Mouse (Mus musculus) left cerebral cortex, adult 9 months (tissue): Measurements from ENCODE around the gene Plekho1.

Experiments
- DNase-seq, 2 experiments: peaks; one replicate each; pipeline ENCODE4 v3.0.0; 2022; ENCODE audit warnings: low spot score in 2 of 2

Plekho1 gene

GRCm38 (mm10) chr3:96008463-96008862 is 12.7 kb upstream of the Plekho1 start:
- DNase-seq = no peak

DNA sequence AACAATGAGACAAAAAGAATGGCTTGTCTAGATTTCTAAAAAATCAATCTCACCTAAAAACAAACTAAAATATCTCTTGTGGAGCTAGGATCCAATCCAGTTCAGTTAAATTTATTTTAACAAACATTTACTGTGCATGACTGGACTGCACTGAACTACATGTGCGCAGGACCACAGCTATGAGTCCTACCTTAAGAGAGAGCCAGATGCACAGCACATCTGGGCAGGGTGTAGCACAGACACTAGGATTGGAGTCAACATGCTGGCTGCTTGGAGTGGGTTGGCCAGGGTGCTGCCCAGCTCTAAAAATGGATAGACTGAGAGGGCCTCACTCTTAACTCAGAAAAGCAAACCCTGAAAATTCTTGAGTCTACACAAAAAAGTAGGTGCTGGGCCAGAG is 5.8 kb upstream of the Plekho1 start:
- DNase-seq = no peak

DNA sequence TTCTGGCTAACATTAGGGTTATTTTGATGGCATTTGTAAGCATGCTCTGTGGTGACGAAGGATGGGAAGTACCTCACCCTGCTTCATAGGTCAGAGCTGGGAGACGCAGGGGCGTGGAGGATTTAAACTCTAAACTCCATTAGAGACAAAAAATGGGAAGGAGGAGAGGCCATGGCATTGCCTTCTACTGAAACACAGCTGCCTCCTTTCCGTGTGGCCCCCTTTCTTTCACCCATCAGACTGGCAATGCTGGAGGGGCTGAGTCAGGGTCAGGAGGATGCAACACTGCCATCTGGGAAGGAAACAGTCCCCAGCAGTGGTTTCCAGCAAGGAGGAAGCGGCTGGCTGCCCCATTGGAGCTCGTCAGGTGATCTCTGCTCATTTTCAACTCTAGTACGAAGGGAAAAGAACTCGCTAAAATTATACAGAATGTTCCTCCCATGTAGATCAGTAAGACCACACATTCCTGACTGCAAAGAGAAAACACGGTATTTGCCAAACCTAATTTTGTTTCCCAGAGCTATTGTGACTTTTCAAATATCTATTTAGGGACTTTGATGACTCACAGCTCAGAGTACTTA is 5.2 kb upstream of the Plekho1 start:
- peak; percentile 55 to 69 for DNase-seq

DNA sequence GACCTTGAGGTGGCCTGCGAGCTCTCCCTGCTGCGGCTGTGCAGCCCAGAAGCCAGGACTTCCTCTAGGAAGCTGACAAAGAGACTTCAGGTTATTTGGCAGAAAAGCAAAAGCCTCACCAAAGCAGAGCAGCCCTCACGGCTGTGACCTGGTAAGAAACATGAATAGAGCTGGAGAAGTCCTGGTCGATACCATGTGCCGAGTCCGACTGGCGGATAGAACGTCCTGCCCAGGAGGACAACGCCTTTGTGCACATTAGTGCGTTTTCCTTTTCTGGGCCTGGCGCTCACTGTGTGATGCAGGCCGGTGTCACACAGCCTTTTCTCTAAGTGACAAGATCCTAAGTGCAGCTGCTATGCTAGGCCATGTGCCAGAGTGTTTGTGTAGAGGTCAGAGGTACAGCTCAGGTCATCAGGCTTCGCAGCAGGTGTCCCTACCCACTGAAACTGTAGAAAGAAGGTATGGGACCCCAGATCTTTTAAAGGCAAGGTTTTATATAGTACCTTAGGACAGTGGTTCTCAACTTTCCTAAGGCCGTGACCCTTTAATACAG is 4.4 kb upstream of the Plekho1 start:
- no peak for DNase-seq

- DNase-seq = no peak
Measured at GRCm38 (mm10) chr3:95999308-96000079, 3.7 kb upstream of the Plekho1 start.

GRCm38 (mm10) chr3:95997203-95997721 is 1.5 kb upstream of the Plekho1 start:
- DNase-seq = peak in 1 of 2 experiments; percentile 77

DNA sequence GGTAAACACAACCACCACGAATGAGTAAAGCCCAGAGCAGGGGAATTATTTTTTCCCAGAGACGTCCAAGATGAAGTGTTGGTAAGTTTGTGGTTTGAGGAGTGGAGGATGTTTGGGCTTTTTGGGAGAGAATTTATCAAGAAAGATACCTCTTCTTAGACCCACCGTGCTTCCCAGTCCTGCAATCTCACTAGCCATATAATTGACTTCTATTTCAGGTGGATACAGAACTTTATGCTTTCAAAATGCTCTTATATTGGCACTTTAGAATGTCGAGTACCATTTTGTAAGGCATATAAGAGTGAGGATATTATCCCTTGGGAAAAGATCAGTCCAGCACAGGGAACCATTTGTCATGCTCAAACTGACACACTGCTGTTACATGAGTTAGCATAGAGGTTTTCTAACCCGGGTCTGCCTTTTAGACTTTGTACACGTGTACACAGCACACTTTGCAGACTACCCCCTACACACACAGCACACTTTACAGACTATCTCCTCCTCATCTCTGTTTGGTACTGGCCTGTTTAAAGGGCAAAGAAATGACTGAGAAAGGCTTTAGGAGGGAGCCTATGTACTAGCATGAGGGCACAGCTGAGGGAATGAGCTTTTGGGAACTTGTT is 761 bp upstream of the Plekho1 start:
- no peak for DNase-seq

- DNase-seq = no peak
Measured at GRCm38 (mm10) chr3:95994975-95995801, 613 bp downstream of the Plekho1 start.

GRCm38 (mm10) chr3:95994381-95994846 is 1.4 kb downstream of the Plekho1 start:
- no peak for DNase-seq

- no peak for DNase-seq
Measured at GRCm38 (mm10) chr3:95993881-95994280, 1.9 kb downstream of the Plekho1 start.

DNA sequence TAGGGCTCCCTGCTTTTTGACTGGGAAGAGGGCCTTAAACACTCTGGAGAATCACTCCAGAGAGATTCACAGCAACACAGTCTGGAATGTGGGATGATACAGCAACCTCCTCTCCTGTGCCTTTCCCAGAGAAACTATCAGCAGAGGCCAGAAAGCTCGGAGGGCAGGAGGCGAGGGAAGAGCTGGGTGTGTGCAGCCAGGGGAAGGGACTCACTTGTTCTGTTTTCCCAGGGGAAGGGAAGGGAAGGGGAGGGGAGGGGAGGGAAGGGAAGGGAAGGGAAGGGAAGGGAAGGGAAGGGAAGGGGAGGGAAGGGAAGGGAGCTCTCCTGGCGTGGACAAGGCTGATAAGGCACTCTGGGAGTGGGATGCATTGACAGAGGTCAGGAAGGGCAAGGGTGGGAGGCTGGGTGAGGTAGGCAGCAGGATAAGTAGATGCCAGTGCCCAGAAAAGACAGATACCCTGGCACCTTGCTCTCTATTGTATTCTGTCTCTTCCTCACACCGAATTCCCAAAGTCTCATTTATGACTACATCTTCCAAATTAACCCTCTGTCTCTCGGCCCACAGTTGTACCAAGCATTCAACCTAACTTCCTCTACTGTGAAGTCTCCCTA is 2.7 kb downstream of the Plekho1 start:
- DNase-seq = no peak

DNA sequence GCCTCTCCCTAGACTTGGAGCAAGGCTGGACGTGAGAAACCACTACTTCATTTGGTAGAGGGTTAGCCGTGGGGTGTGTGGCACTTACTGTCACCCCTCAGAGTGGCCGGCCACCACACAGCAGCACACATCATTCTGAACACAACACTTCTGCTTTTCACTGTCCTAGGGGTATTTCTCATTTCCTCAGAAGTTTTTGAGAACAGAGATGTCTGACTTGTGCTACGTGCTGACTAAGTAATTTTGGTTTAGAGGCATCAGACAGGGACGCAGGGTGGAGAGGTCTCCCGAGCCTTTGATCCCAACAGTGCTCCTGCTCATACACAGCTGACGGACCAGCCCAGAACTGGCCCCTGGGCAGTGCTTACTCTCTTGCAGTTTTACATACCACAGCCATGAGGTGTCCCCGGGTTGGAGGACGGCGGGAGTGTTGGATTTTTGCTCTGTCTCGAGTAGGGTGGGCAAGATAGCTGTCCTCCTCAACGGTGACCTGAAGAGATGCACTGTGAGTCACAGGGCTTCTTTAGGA is 5.3 kb downstream of the Plekho1 start:
- no peak for DNase-seq

GRCm38 (mm10) chr3:95988969-95989368 is 6.8 kb downstream of the Plekho1 start:
- DNase-seq = no peak

DNA sequence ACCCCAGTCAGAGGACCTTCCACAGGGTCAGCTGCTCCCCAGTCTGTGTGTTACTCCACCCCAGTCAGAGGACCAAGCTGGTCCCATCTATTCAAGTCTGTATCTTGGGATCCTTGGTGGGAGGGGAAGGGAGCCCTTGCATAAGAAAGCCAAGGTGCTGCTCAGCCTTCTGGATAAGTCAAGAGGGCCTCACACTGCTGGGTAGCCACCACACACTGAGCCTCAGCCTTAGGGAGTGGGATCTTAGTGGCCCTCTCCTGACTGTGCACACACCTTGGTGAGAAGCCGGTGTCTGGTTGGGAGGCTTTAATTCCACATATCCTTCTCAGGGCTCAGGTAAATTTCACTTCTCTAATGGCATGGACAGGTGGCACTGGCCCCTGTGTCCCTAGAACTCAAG is 7.7 kb downstream of the Plekho1 start:
- no peak for DNase-seq

DNA sequence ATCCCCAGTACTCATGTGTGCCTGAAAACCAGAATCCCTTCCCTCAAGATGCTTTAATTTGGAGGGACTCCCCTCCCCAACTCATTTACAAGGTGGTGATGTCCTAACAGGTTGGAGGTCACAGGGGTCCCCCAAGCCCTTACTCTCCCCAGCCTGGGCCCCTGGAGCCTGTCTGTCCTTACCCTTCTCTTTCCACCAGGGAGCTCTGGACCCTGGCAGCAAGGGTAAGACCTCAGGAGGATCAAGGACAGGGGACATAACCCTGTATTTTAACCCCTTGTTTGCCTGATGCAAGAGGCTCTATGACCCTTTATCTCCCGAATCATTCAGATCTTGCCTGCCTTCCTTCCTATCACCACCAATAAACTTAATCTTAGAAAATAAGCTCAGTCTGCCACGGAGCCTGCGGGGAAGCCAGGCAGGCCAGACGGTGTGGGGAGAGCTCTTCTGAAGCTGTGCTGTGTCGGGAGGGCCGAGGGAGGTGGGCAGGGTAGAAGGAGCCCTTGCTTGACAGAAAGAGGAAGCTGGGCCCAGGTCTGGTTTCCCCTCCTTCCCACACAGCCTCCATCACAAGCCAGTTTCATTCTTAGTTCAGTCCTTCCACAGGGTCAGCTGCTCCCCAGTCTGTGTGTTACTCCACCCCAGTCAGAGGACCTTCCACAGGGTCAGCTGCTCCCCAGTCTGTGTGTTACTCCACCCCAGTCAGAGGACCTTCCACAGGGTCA is 8.3 kb downstream of the Plekho1 start:
- DNase-seq = no peak

- DNase-seq = no peak
Measured at GRCm38 (mm10) chr3:95986984-95987383, 8.8 kb downstream of the Plekho1 start.

DNA sequence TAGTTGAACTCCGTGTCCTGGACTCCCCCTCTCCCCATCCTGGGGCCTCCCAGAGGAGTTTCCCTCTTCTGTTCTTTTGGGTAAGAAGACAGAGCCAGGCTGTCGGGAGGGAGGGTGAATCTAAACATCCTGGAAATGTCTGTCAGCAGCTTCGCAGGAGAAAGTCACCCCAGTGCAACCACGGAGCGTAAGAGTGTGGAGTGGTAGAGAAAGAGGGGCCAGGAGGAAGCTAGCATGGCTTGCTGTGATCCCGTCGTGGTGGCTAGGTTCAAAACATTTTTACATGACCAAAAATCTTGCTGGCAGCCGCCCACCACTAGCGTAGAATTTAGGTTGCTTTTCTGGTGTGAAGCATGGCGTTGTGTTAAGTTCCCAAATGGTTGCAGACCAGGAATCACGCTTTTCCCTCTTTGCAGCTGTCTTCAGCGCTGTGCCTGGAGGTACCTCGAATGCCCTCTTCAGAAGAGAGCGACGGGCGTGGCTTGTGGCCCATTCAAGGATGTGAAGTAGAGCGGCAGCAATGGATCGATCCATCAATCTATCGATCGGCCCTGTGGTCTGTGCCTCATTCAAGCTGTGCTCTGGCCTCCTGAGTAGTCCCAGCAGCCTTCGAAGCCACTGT is 9.7 kb downstream of the Plekho1 start:
- DNase-seq = peak in 1 of 2 experiments; percentile 82

- peak in 1 of 2 experiments; percentile 70 for DNase-seq
Measured at GRCm38 (mm10) chr3:95985209-95986000, 10.4 kb downstream of the Plekho1 start.

DNA sequence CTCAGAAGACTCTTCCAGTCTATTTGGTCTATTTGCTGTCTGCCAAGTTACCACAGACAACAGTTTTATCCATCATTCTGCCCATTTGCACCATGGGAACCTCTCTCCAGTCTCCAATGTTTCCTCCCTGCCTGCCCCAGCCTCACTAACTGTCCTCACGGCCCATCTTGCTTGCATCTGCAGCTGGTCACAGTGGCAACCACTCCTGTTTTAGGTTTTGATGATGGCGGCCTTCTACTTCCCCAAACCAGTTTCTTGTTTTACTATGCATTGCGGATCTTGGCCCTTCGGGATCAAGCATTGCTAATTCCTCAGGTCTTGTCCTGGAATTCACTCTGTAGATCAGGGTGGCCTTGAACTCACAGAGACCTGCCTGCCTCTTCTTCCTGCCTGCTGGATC is 13.7 kb downstream of the Plekho1 start:
- no peak for DNase-seq
